Mouse (Mus musculus) liver, postnatal 0 days (tissue): ENCODE data around the gene Add3. TPM values are rescaled to one million over a fixed set of nuclear protein-coding genes. Genes with fewer than 3 reads are reported as not detected.
A peak's percentile ranks its signal among the peaks of the same experiment; 100 is the strongest.

ENCODE experiments used
- ATAC-seq: fragments of 200-750 bp; cut with Nextera tagmentation; 2 replicates; pipeline ENCODE4 v1.8.0; 2017; ENCODE audit warnings: mild to moderate bottlenecking, moderate library complexity
- DNase-seq: peaks from one replicate; pipeline ENCODE4 v3.0.0-alpha.2; 2016
- H3K27ac ChIP-seq: fragments of 300-500 bp; sonication (generic); 2 replicates; pipeline ENCODE4 v1.5.1; 2014; ENCODE audit warnings: antibody characterized with exemption, moderate library complexity, mild to moderate bottlenecking, low read depth
- H3K27me3 ChIP-seq: fragments of 300-500 bp; sonication (generic); 2 replicates; pipeline ENCODE4 v1.6.1; 2014; ENCODE audit warnings: low read length, control low read depth, mixed read lengths; ENCODE audit not compliant: insufficient read depth
- H3K36me3 ChIP-seq: fragments of 300-500 bp; sonication (generic); replicated peaks from 2 replicates; pipeline ENCODE4 v1.6.1; 2014; ENCODE audit warnings: mild to moderate bottlenecking, control low read depth, low read length, moderate library complexity, mixed read lengths; ENCODE audit not compliant: insufficient read depth
- H3K4me1 ChIP-seq: fragments of 300-500 bp; sonication (generic); 2 replicates; pipeline ENCODE4 v1.6.1; 2014; ENCODE audit warnings: antibody characterized with exemption, mild to moderate bottlenecking, control low read depth; ENCODE audit not compliant: insufficient read depth
- H3K4me2 ChIP-seq: fragments of 300-500 bp; sonication (generic); 2 replicates; pipeline ENCODE4 v1.6.1; 2014; ENCODE audit warnings: low read depth, mild to moderate bottlenecking, low read length, moderate library complexity, mixed read lengths
- H3K4me3 ChIP-seq: fragments of 300-500 bp; sonication (generic); 2 replicates; pipeline ENCODE4 v1.5.1; 2014; ENCODE audit warnings: low read depth, low read length
- H3K9ac ChIP-seq: fragments of 300-500 bp; sonication (generic); replicated peaks from 2 replicates; pipeline ENCODE4 v1.6.1; 2014; ENCODE audit warnings: mild to moderate bottlenecking, moderate library complexity
- H3K9me3 ChIP-seq: fragments of 300-500 bp; sonication (generic); 2 replicates; pipeline ENCODE4 v1.6.1; 2016; ENCODE audit warnings: mild to moderate bottlenecking, control low read depth, low read length, mixed read lengths
- CTCF ChIP-seq: sonication (generic); IDR thresholded peaks from 2 replicates; pipeline ENCODE4 v1.5.1; 2016; ENCODE audit warnings: antibody characterized with exemption, low read depth
- EP300 ChIP-seq: IDR thresholded peaks from 2 replicates; pipeline ENCODE4 v1.6.1; 2016; ENCODE audit warnings: antibody characterized with exemption, low read depth, mild to moderate bottlenecking
- WGBS: fragments of 180-500 bp; shearing (Covaris S2); extraction: QIAGEN DNeasy Blood & Tissue Kit; methylation state at CpG from one replicate; pipeline ENCODE4 v1.1.7; 2014; ENCODE audit not compliant: insufficient replicate concordance; 5-methylcytosine and 5-hydroxymethylcytosine counted together
- polyA plus RNA-seq: library from polyadenylated mRNA; unstranded; fragments of >200 nt; fragmentation: Nextera tagmentation; extraction: Ambion mirVana; gene quantifications from 2 replicates; pipeline ENCODE4 v1.2.1, GENCODE M21; 2015

The Add3 gene
- polyA plus RNA-seq, 1 experiment from 2014 or later, result 21.4 TPM

- no peak for TF ChIP-seq CTCF
- no peak for TF ChIP-seq EP300
- no peaks in the 10 kb centered on the region for H3K9me3 ChIP-seq
- H3K36me3 ChIP-seq, result no peaks in the 10 kb centered on the region
- H3K4me2 ChIP-seq, result peak overlapping the region; percentile 24
- peaks cover 76% of the 10 kb centered on the region for H3K4me1 ChIP-seq
- H3K4me3 ChIP-seq, result no peak overlapping the region
- no peaks in the 10 kb centered on the region for H3K27me3 ChIP-seq
- no peak overlapping the region for H3K9ac ChIP-seq
- WGBS, result 67% methylated on average over 6 of the region's 6 CpGs
- no peak for ATAC-seq
- H3K27ac ChIP-seq, result peak overlapping the region; percentile 69
- no peak for DNase-seq
Measured at GRCm38 (mm10) chr19:53188186-53188585, 47.9 kb downstream of the Add3 start.

GRCm38 (mm10) chr19:53188724-53189220 is 48.5 kb downstream of the Add3 start:
- no peak for DNase-seq
- Histone ChIP-seq H3K27me3 (no peaks in the 10 kb centered on the region), H3K36me3 (no peaks in the 10 kb centered on the region), H3K9ac (no peak overlapping the region), H3K4me2 (no peak overlapping the region), H3K4me1 (peaks cover 75% of the 10 kb centered on the region), H3K27ac (peak overlapping the region; percentile 69), H3K9me3 (no peaks in the 10 kb centered on the region), H3K4me3 (no peak overlapping the region)
- 73% methylated on average over 5 of the region's 5 CpGs for whole genome bisulfite sequencing
- TF ChIP-seq EP300 (no peak), CTCF (no peak)
- no peak for ATAC-seq

- ATAC-seq (no peak), DNase-seq (no peak)
- H3K4me2 ChIP-seq, result no peak overlapping the region
- peak overlapping the region; percentile 25; the same call in 1 of the 2 replicates for H3K27ac ChIP-seq
- H3K4me1 ChIP-seq, result peaks cover 75% of the 10 kb centered on the region
- H3K9ac ChIP-seq, result no peak overlapping the region
- H3K9me3 ChIP-seq, result no peaks in the 10 kb centered on the region
- no peak overlapping the region for H3K4me3 ChIP-seq
- 80% methylated on average over 3 of the region's 3 CpGs for WGBS
- H3K27me3 ChIP-seq, result no peaks in the 10 kb centered on the region
- no peaks in the 10 kb centered on the region for H3K36me3 ChIP-seq
- TF ChIP-seq EP300, result no peak
- no peak for TF ChIP-seq CTCF
Measured at GRCm38 (mm10) chr19:53189736-53190135, 49.5 kb downstream of the Add3 start.

- Histone ChIP-seq H3K9ac (no peak overlapping the region), H3K4me1 (peaks cover 74% of the 10 kb centered on the region), H3K9me3 (no peaks in the 10 kb centered on the region), H3K4me2 (no peak overlapping the region), H3K36me3 (no peaks in the 10 kb centered on the region), H3K4me3 (no peak overlapping the region), H3K27me3 (no peaks in the 10 kb centered on the region), H3K27ac (no peak overlapping the region)
- no peak for ATAC-seq
- DNase-seq, result no peak
- TF ChIP-seq CTCF (no peak), EP300 (no peak)
- WGBS, result 45% methylated on average over 3 of the region's 3 CpGs
Measured at GRCm38 (mm10) chr19:53190232-53190631, 50.0 kb downstream of the Add3 start.

- WGBS, result 55% methylated on average over 6 of the region's 6 CpGs
- Histone ChIP-seq H3K9me3 (no peaks in the 10 kb centered on the region), H3K9ac (no peak overlapping the region), H3K27ac (0 out of 2 replicates have a peak overlapping the region, but pooled peaks have one; percentile 19), H3K36me3 (no peaks in the 10 kb centered on the region), H3K4me1 (peaks cover 61% of the 10 kb centered on the region), H3K27me3 (no peaks in the 10 kb centered on the region), H3K4me2 (no peak overlapping the region), H3K4me3 (no peak overlapping the region)
- TF ChIP-seq CTCF, result no peak
- peak; percentile 82; the same call in 1 of the 2 replicates for TF ChIP-seq EP300
- ATAC-seq, result peak; percentile 63
- no peak for DNase-seq
Measured at GRCm38 (mm10) chr19:53191867-53192487, 51.7 kb downstream of the Add3 start.

- no peaks in the 10 kb centered on the region for H3K27me3 ChIP-seq
Measured at GRCm38 (mm10) chr19:53193190-53193589, 52.9 kb downstream of the Add3 start.

More at GRCm38 (mm10) chr19:53193190-53193589, 52.9 kb downstream of the Add3 start:
- no peak for TF ChIP-seq EP300
- no peak for TF ChIP-seq CTCF
- H3K36me3 ChIP-seq, result no peaks in the 10 kb centered on the region
- ATAC-seq (no peak), DNase-seq (no peak)
- H3K9ac ChIP-seq, result no peak overlapping the region
- 65% methylated on average over 2 of the region's 2 CpGs for WGBS
- H3K27ac ChIP-seq, result peak overlapping the region; percentile 88
- no peak overlapping the region for H3K4me2 ChIP-seq
- H3K4me1 ChIP-seq, result peaks cover 49% of the 10 kb centered on the region
- H3K4me3 ChIP-seq, result no peak overlapping the region
- no peaks in the 10 kb centered on the region for H3K9me3 ChIP-seq
